Mouse (Mus musculus) MN1 (cell line): ENCODE measurements at regions not wholly inside any gene's neighbourhood (a gene's known extent, or its start where the extent isn't known, plus 50 kb on each side); places are given as distances from the start of the nearest gene placed in this dataset.
"Not testable (repeated sequence)": the region's sequence is repeated elsewhere in the genome, so short reads cannot be mapped to it uniquely, and the experiment has no call there.

Experiments
- DNase-seq: peaks from one replicate; pipeline ENCODE4 v3.0.0-alpha.2; 2016; ENCODE audit warnings: low spot score

DNA sequence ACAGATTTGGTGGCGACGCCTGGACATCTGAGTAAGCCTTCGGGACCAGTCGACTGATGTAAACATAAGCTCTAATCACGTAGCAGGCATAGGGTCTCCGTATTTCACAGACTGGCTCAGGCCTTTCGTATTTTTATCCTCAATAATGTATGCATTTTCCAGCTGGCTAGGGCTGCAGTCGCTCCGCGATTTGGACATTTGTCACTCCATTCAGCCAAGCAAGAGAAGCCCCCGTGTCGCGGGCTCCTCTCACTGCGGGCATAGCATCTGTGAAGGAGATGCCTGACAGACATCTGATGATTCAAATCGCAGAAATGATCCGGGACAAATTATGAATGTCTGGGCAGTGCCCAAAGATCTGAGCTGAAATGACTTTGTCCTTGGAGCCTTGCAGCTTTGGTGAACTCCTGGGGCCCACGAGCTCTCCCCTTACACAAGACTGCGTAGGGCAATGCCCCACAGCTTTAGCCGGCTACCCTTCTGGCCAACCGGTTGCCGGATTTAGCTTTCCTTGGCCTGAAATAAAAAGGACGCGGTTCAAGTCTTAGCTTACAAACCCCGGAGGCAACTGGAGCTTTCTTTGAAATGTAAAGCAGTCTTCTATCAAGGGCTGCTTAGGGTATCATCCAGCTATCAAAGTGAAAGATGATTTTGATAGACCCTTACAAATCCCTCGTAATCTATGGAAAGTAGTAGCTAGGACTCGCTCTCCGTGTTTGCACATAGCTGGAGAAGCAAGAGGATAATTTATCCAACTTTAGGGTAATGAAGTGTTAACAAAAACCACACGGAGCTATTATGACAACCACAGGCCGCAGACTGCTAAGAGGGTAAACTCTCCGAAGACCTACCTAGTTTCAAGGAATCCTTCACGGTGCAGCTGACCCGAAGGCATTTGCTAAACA lies 270.6 kb downstream of the Etnk1 start:
- DNase-seq = no peak

DNA sequence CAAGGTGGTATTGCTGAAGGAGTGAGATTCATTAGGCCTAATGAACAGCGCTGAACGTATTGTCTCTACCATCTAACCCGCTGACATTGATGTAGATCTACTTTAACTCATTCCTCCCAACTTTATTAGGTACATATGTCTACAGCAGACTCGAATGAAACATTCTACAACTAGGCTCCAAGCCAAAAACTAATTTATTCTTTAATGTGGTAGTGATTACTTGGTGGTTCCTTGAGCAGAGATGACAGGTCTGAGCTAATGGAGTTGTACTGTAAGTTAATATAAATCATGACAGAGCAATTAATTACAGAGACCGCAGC lies 271.2 kb downstream of the Etnk1 start:
- no peak for DNase-seq

DNA sequence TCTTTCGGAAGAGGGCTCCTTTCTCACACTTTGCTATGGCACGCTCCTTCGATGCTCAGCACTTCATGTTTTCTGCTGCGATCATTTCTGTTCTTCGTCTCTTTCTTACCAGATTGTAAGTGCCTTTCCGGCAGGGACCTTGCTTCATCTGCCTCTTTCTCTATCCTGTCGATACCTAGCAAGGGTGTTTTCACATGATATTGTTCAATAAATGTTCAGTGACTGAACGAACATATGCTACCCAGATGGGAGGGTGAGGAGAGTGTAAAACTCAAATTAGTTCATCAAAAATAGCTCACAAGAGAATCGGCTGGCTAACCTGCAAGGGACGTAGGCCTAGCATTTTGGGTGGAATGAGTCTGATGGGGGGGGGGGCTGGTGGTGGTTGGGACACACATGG lies 272.5 kb downstream of the Etnk1 start:
- no peak for DNase-seq

DNA sequence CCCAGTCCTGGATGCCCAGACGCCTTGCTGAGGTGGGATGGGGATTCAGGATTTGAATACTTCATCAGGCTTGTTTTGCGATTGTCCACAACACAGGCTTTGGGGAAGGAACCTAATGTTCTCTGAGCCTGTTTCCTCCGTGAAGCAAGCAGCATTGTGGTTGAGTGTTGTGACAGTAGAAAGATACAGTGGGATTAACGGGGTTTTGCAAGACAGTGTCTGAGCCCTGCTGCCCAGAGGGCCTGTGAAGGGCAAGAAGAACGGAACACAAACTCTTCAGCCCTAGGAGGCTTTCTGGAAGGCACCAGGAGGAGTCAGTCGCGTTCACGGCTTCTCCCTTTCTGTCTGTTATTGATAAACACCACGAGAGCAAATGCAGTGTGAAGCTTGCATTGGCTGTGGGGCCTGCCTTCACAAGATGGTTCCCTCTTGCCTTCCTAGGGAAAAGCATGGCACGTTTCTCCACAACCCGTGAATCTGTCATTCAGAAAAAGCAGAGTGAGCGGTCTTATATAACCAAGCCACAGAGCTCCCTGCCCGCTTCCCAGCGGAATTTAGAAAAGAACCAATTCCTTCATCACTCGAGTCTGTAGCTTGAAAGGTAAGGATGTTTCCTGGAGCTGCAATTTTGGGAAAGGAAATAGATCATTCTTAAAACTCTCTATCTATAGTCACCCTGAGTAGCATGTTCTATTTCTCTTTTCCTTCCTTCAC lies 273.4 kb downstream of the Etnk1 start:
- DNase-seq = no peak

DNA sequence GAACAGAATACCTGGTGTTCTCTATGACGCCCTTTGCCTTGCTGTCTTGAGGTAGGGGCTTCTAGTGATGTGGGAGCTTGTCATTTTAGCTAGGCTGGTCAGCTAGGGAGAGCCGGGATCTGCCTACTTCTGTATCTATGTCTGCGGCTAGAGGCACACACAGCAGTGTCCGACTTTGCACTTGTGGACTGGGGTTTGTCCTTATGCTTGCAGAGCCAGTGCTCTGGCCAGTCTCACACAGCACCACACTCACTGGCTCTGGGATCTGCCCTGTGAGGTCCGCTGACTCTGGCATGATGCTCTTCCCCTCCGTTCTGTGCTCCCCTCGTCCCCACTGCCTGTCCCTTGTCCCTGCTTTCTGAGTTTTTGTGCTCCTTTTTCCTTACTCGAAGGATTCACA lies 275.3 kb downstream of the Etnk1 start:
- no peak for DNase-seq

DNA sequence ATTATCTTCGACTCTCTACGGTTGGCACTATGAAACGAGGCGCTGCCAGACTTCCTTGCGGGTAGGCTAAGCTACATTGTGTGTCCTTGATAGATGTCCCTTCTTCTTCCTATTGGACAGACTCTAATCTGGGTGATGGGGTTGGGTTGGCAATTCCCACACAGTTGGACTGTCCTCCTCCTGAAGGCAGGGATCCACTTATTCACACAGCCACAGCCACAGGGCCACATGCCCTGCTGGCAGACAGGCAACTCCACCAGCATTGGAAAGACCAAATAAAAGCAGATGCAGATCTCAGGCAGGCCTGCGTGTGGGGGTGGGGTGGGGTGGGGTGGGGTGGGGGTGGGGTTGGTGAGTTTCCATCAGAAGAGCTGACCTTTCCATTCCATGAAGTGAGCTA lies 276.4 kb downstream of the Etnk1 start:
- no peak for DNase-seq

DNA sequence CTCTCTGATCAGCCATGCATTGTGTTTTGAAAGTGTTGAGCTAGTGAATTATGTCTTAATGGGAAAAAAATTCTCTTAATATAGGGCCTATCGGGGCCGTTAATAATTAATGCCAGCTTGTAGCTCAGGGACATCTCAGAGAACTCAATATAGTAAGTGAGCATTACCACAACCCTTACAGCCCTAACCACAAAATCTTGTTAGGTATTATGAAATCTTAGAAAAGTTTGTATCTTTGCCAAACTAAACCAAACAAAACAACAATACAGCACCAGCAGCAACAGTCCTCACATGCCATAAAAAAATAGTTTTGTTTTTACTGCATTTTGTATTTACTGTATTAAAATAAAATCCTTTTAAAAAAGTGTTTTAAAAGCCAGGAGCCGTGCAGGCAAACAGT lies 277.8 kb downstream of the Etnk1 start:
- DNase-seq = no peak

DNA sequence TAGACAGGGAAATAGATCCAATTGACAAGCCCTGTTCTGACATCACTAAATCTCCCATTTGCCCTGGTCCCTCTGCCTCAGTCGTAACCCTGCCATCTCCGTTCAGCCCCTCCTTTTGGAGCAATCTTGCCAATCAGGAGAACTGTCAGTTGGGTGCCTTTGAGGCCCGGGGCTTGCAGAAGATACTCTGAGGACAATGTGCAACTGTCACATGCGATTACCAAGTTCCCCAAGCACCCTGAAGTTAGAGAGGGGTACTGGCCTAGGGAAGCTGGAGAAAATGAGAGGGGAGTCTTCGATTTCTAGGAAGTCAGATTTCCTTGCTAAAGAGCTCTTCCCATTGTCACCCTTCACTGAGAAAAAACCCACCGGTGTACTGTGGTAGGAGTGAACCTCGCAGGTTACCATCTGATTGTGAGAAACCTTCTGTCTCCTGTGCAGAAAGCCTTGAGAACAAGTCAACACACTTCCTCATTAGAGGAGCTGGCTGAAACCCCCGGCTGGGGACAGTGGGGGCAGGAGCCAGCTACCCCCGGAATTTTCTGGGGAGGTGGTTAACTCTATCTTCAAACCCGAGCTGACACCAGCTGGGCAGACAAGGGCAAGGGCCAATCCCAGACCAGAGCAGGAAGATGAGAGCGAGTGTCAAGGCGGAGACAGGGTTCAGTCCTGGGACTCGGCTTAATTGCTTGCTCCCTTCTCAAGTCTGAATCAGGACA lies 279.0 kb downstream of the Etnk1 start:
- no peak for DNase-seq

DNA sequence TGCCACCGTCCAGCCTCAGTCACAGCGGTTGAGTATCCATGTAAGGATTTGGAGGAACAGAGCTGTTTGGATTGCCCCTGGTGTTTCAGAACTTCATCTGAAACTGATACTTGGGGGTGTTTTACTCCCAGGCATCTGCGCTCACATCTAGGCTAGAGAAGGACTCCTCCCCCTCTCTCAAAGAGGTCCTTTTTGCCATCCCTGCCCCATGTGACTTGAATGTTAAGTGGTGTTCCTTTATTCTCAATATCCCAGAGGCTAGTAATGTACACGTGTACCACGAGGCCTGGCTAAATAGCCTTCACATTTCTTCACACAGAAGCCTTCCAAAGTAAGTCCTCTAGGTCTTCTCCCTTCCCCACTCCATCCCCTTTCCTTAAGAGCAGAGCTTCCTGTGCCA lies 280.0 kb downstream of the Etnk1 start:
- no peak for DNase-seq

DNA sequence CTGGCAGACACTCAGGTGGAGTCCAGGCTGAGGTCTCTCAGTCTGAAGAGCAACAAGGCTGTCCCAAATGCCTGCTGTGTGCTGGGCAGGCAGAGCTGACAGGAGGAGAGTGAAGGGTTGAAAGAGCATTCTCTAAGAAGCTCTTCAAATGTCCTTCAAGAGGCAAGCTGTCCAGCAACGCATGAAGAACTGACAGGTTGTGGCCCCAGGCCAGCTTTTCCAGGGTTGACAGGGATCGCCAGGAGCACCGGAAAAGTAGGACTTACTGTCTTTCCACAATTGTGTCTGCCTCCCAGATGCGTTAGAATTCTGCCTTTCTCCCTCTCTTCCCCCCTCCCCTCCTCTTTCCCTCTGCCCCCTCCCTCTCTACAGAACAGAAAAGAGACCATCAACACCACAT lies 282.1 kb downstream of the Etnk1 start:
- no peak for DNase-seq

DNA sequence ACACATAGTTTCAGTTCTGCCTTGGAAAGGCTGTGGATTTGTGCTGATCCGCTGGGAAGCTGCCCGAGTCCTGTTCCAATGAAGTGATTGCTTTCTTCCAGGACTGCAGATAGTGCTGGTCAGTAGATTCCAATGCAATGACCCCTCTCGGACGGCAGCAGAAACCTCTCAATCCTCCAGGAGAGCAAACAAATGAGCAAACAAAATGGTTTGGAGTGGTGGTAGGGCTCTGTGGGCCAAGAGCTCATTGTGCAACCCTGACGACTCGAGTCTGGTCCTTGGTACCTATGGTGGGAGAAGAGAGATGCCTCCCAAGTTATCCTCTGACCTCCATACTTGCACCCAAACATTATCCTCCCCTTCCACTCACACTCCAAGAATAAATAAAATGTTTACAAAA lies 284.8 kb downstream of the Etnk1 start:
- no peak for DNase-seq

DNA sequence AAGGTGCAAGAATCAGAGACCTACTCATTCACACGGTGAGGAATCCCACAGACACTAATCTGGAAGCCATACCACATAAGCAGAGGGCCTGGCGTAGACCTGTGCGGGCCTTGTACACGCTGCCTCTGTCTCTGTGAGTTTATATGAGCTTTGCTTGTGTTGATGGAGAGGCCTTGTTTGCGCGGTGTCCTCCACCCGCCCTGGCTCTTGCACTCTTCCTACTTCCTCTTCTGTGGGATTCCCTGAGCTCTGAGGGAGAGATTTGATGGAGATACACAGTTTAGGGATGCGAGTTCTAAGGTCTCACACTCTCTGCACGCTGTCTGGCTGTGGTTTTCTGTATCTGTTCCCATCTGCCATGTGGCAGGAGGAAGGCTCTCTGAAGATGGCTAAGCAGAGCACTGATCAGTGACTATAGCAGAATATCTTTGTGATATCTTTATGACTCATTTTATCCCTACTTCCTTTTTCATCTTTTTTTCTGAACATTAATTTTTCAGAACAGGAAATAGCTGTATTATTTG lies 287.7 kb downstream of the Etnk1 start:
- DNase-seq = no peak

DNA sequence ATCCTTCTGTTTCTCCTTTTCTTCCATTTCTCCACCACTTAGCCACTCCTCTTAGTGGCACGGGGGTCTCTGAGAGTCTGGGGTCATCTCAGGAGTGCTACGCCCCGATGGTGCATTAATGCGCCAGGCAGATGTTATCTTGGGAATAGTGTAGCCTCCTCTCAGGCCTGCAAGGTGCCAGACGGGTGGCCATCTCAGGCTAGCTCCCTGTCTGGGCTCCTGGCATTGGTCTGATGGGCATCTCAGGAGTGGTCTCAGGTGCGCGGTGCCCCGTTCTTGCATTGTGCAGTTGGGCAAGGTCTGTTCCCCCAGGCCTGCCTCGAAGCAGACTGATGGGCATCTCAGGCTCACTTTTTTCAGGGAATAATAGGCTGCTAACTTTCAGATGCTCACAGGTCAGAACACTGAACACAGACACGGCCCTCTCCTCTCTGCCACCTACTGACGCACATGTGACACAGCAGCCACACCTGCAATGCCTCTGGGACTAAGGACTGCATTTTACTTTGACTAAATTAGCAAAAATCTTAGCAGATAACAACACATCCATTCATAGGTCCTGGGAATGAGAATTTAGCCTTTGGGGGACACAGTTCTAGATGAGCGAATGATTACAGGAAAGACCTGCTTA lies 298.0 kb downstream of the Etnk1 start:
- no peak for DNase-seq

DNA sequence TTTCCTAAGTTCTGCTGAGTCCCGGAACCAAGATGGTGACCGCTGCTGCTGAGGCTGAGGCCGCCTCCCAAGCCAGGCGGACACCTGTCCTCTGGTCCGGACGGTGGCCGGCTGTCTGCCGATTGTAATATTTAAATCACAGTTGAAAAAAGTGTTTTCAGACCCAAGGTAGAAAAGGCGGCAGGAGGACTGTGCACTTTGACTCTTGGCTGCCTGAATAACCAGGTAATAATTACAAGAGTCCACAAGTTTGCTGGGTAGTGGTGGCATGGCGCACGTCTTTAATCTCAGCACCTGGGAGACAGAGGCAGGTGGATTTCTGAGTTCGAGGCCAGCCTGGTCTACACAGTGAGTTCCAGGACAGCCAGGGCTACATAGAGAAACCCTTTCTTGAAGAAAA lies 305.7 kb downstream of the Etnk1 start:
- not testable (repeated sequence) for DNase-seq

DNA sequence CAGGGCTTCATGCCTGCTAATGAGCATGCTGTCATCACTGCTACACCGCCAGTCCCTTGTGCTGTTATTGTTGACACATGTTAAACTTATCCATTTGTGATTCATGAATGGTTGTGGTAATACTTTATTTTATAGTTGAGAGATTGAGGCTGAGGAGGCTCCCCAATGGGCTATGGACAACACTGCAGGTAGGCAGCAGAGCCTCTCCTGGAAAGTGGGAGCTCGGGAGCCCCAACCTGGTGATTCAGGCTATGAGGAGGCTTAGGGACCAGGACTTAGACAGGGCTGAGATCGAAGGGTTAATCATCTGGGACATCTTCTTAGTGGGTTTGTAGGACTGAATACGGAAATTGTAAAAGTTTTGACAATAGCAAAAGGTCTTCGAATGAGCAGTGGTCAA lies 307.4 kb downstream of the Etnk1 start:
- no peak for DNase-seq

DNA sequence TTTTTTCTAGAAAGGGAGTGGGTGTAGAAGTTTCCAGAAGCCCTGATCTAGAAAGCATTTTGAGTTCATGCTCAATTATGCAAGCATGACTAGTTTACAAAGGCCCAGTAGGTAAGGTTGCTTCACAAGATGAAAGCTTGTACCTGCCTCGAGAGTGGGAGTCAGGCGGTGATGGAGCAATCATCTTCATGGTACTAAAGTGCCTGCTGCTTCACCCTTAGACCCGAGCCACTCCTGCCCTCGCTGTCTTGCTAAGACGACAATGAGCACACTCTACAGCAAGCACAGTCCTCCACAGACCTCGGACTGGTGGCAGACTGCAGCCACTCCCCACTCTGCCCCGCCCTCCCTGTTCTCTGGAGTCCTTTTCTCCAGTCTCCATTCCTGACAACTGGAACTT lies 308.3 kb downstream of the Etnk1 start:
- no peak for DNase-seq

DNA sequence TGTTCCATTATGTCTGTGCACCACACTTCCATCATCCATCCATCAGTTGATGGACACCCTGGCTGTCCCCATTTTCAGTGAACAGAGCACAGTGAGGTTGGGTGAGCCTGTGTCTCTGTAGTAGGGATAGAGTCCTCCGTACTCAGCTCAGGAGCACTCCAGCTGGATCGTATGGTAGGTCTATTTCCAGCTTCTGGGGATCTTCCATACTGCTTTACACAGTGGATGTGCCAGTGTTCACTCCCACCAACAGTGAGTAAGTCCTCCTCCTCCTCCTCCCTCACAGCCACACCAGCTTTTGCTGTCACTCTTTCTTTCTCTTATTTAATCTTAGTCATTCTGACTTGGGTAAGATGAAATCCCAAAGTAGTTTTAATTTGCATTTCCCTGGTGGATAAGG lies 310.4 kb downstream of the Etnk1 start:
- no peak for DNase-seq

DNA sequence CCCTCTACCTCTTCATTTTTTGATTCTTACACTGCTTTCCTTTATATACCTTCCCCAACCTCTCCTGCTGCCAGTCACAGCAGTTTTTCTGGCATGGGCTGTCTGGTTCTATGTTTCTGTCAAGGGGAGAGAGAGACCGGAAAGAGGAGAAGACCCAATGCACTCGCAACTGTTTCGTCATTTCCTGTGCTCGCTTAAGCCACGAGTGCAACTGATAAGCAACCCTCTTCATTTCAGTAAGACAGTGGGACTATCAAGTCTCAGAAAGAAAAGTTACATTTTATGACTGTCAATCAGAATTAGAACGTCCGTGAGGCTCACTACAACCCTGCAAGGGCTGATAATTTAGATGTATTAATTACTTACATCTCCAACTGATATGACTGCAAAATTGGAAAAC lies 312.2 kb downstream of the Etnk1 start:
- DNase-seq = no peak

DNA sequence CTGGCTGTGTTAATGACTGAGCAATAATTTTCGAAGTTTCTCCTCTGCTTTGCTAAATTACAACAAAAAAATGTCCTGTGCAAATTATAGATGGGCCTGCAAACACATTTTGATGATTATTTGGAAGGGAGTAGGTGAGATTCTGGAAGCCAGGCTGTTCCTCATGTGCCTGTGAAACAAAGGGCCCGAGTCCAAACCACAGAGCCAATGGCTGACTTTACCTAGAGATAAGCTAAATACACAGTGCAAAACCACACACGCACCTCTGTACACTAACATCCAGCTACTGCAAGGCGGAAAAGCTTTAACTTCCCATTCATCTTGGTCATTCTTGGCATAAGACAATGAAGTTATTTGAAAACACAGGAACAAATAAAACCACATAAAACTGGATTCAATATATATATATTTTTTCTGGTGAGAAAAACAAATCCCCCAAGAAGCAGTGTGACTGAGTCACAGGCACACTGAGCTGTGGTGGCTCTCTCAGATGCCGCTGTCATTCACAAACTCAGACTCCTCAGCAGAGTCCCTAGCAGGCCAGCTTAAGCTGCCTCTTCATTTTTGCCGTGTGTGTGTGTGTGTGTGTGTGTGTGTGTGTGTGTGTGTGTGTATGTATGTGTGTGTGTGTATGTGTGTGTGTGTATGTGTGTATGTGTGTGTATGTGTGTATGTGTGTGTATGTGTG lies 312.8 kb downstream of the Etnk1 start:
- DNase-seq = no peak

DNA sequence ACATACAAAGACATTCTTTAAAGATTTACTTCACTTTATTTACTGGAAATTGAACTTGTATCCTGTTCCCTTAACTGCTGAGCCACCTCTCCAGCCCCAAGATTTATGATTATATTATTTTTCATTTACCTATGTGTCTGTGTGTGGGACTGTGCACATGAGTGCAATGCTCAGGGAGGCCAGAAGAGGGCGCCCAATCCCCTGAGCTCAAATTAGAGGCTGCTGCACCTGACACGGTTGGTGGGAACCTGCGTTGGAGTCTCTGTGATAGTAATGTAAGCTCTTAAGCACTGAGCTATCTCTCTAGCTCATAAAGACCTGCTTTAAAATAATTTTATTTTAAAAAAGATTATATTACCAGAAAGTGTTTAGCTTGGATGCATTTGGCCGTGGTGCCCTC lies 315.3 kb downstream of the Etnk1 start:
- DNase-seq = no peak

DNA sequence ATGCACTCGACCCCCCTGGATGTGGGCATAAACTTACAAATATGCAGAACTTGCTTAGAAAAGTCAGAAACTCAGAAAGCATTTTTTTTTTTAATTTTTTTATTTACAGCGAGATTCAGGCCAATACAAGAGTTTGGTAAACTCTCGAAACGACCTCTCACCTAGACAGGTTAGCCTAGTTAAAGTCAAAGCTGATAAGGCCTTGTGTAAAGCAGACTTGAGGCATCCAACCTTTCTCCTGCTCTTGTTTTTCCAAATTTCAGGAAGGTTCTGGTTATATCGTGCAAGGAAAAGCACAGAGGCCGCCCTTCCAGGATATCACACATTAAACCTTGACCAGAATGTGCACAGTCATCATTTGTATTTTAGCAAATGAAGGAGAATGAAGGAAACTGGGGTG lies 315.8 kb downstream of the Etnk1 start:
- no peak for DNase-seq

DNA sequence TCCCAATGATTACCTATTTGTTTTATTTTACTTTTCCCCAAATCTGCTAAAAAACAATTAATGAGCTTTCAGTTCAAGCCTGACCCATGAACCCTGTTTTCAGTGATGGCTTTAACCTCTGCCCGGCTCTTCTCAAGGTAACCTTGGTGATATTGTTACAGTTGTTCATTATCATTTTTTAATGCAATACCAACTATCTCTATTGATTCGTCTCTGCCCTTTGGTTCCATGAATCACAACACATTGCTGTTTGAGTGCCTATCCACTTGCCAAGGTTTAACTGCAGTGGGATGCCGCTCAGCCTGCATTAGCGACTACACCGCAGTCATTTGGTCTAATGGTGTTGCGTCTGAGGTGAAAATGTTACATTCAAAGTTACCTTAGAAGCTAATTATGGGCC lies 317.9 kb downstream of the Etnk1 start:
- DNase-seq = no peak
